Mouse (Mus musculus): Measurements from ENCODE around the gene Zkscan16. TPM values are rescaled to one million over a fixed set of nuclear protein-coding genes. Genes with fewer than 3 reads are reported as not detected.
A peak's percentile ranks its signal among the peaks of the same experiment; 100 is the strongest.

Zkscan16 gene
- 0.73 and 0.99 TPM in 2 replicates for polyA plus RNA-seq (2015; fragmentation: Nextera tagmentation; extraction: Ambion mirVana)

GRCm38 (mm10) chr4:58943420-58944205, at the start of gene Zkscan16:
Gene Zkscan16, plus strand, starts transcription at chr4:58943628.
- Histone ChIP-seq H3K27ac (replicated peaks) (peak within 1 kb of the TSS; percentile 47), H3K27me3 (no peaks in the 10 kb centered on the region), H3K4me1 (peaks cover 10% of the 10 kb centered on the region), H3K4me3 (peak within 1 kb of the TSS; percentile 59), H3K36me3 (no peaks in the 10 kb centered on the region), H3K9me3 (no peaks in the 10 kb centered on the region), H3K9ac (replicated peaks) (peak within 1 kb of the TSS; percentile 63), H3K4me2 (replicated peaks) (peak within 1 kb of the TSS; percentile 63)
- WGBS = 1% methylated on average over 50 of the region's 50 CpGs
- peak; percentile 94 for ATAC-seq (replicated peaks)

GRCm38 (mm10) chr4:58894399-58894798, 49.0 kb upstream of the Zkscan16 start:
- 88% methylated on average over 7 of the region's 7 CpGs for WGBS
- H3K27me3 ChIP-seq = no peaks in the 10 kb centered on the region
- no peak overlapping the region for H3K9ac ChIP-seq (replicated peaks)
- no peak; the same call in 1 of the 2 replicates for ATAC-seq (replicated peaks)
- H3K4me3 ChIP-seq = no peak overlapping the region
- H3K4me2 ChIP-seq (replicated peaks) = no peak overlapping the region
- H3K36me3 ChIP-seq = no peaks in the 10 kb centered on the region
- 0 out of 2 replicates have a peak, but pooled peaks cover 2% of the 10 kb centered on the region for H3K4me1 ChIP-seq
- no peaks in the 10 kb centered on the region for H3K9me3 ChIP-seq
- no peak overlapping the region for H3K27ac ChIP-seq (replicated peaks)

GRCm38 (mm10) chr4:58897436-58897835, 46.0 kb upstream of the Zkscan16 start:
- no peaks in the 10 kb centered on the region for H3K36me3 ChIP-seq
- H3K9ac ChIP-seq (replicated peaks) = no peak overlapping the region
- no peak overlapping the region for H3K4me2 ChIP-seq (replicated peaks)
- H3K9me3 ChIP-seq = no peaks in the 10 kb centered on the region
- H3K27me3 ChIP-seq = no peaks in the 10 kb centered on the region
- ATAC-seq (replicated peaks) = no peak
- 0 out of 2 replicates have a peak, but pooled peaks cover 2% of the 10 kb centered on the region for H3K4me1 ChIP-seq
- WGBS = 77% methylated on average over 4 of the region's 4 CpGs
- no peak overlapping the region for H3K27ac ChIP-seq (replicated peaks)
- no peak overlapping the region for H3K4me3 ChIP-seq

GRCm38 (mm10) chr4:58898318-58898717, 45.1 kb upstream of the Zkscan16 start:
- H3K4me3 ChIP-seq = no peak overlapping the region
- no peak overlapping the region for H3K4me2 ChIP-seq (replicated peaks)
- H3K36me3 ChIP-seq = no peaks in the 10 kb centered on the region
- ATAC-seq (replicated peaks) = no peak
- no peaks in the 10 kb centered on the region for H3K27me3 ChIP-seq
- H3K27ac ChIP-seq (replicated peaks) = no peak overlapping the region
- H3K9ac ChIP-seq (replicated peaks) = no peak overlapping the region
- H3K4me1 ChIP-seq = peaks cover 9% of the 10 kb centered on the region; the same call in 1 of the 2 replicates
- H3K9me3 ChIP-seq = no peaks in the 10 kb centered on the region

DNA sequence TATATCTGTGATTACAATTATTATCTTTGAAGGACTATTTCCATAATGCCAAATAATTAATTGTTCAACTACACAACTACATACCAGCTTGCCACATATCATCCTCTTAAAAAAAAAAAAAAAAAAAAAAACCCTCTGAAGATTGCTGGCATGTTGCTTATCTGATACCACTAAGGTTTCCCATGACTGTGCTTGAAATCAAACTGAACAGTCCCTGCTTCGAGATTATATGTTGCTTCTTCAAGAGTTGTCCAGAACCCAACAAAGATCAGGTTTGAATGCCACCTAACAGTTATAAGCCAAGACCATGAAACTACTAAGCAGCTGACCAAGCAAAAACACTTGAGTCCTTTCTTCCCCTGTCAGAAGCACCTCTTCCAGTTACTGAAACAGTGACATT, 36.0 kb upstream of the Zkscan16 start:
- Histone ChIP-seq H3K27me3 (no peaks in the 10 kb centered on the region), H3K9me3 (no peaks in the 10 kb centered on the region), H3K4me1 (peaks cover 17% of the 10 kb centered on the region), H3K4me3 (no peak overlapping the region), H3K36me3 (no peaks in the 10 kb centered on the region), H3K4me2 (replicated peaks) (no peak overlapping the region), H3K9ac (replicated peaks) (no peak overlapping the region), H3K27ac (replicated peaks) (no peak overlapping the region)
- WGBS = 96% methylated on average over 1 of the region's 1 CpGs
- ATAC-seq (replicated peaks) = no peak

DNA sequence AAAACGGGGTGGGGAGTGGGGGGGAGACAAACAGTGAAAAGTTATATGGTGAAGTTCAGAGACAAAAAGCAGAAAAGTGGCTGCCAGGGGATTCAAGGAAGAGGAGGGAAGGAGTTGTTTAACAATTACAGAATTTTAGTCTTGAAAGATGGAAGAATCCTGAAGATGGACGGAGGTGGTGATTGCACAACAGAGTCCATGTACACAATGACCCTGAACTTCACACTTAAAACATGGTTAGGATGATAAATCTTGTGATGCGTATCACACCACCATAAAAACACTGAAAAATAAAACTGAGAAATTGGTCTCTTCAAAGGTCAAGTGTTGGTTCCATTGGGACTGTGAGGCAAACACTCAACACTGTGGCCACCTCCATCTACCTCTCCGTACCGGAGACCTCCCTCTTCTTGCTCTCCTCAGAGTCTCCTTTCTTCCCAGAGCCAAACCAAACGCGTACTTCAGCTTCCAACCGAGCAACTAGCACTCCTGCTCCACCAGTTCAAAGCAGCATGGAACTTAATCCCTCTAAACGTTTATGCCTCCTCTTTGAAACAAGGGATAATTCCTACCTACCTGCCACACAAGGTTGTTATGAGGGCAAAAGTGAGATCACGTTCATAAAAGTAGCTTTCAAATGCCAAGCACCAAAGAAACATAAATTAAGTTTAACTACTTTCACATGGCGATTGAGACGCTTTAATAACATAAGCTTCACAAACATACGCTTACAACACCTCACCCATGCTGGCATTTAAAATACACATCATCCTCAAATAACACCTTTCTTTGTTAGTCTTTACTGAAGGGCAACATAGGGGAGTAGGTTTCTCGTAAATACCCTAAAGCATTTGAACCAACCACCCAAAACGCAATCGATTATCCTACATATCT, 33.0 kb upstream of the Zkscan16 start:
- Histone ChIP-seq H3K27ac (replicated peaks) (peak overlapping the region; percentile 96; the same call in 1 of the 2 replicates), H3K36me3 (no peaks in the 10 kb centered on the region), H3K9ac (replicated peaks) (peak overlapping the region; percentile 81), H3K9me3 (no peaks in the 10 kb centered on the region), H3K27me3 (no peaks in the 10 kb centered on the region), H3K4me1 (peaks cover 15% of the 10 kb centered on the region), H3K4me2 (replicated peaks) (peak overlapping the region; percentile 75), H3K4me3 (peak overlapping the region; percentile 59)
- whole genome bisulfite sequencing = 31% methylated on average over 16 of the region's 16 CpGs
- no peak; the same call in 1 of the 2 replicates for ATAC-seq (replicated peaks)

DNA sequence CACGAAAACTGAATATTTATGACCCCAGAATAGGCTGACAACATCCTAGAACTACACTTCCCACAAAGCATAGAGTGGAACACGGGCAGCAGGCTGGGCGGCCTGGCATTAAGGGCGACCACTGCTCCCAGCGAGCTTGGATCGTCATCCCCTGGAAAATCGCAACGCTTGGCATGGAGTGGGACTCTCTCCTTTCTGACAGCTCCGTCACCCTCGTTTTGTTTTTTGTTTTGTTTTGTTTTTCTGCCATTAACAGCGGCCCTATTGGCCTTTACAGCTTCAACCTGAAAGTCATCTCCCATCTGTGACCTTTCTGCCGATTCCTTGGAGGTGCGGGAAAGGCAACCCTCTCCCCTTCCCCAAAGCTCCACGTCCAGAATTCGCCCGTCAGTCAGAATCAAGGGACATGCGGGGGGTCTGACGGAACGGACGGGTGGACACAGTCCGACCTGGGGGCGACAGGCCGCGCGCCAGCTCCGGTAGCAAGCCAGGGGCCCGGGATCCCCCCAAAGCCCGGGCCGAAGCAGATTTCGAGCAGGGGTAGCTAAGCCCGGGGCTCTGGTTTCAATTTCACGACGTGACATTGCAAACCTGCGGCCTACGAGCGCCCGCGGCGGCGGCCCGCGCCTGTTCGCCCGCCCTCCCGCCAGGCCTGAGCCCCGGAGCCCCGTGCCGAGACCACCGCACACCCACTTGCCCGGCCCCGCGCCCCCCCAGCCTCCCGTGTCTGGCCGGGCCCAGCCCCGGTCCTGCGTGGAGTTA, 32.2 kb upstream of the Zkscan16 start:
- WGBS = under 1% methylated on average over 55 of the region's 56 CpGs
- H3K27me3 ChIP-seq = no peaks in the 10 kb centered on the region
- H3K4me3 ChIP-seq = peak overlapping the region; percentile 59
- no peaks in the 10 kb centered on the region for H3K9me3 ChIP-seq
- H3K4me2 ChIP-seq (replicated peaks) = peak overlapping the region; percentile 75
- peak overlapping the region; percentile 81 for H3K9ac ChIP-seq (replicated peaks)
- peaks cover 15% of the 10 kb centered on the region for H3K4me1 ChIP-seq
- H3K27ac ChIP-seq (replicated peaks) = peak overlapping the region; percentile 96
- H3K36me3 ChIP-seq = no peaks in the 10 kb centered on the region
- peak; percentile 73 for ATAC-seq (replicated peaks)

DNA sequence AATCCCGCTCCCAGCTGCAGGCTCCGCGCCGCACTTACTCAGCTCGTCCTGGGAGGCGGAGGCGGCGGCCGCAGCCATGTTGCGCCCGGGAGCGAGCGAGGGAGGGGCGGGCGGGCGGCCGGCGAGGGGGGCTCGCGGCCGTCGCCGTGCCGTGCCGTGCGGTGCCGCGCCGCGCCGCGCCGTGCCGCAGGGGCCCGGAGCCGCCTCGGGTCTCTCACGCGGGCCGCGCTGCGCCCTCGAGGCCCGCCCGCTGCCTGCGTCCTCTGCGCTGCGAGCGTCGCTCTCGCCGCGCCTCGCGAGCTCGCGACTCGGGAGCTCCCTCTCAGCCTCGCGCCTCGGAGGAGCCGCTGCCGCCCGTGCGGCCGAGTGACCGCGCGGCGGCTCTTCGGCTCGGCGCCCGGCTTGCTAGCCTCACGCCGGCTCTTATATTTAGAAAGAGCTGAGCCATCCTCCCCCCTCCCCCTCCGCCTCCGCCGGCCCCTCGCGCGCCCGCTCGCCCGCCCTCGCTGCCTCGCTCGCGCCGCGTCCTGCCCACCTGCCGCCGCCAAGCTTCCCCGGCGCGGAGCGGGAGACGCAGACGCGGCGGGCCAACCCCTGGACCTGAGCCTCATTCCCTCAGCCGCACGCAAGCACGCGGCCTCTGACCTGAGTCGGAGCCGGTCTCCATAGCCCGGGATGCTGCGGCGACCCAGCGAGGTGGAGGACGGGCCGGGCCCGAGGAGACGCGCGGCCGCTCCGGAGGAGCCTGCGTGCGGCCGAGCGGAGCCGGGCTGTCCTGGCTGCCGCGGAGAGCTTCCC, 31.4 kb upstream of the Zkscan16 start:
- no peaks in the 10 kb centered on the region for H3K9me3 ChIP-seq
- H3K4me3 ChIP-seq = peak overlapping the region; percentile 59
- under 1% methylated on average over 121 of the region's 126 CpGs for WGBS

GRCm38 (mm10) chr4:58912629-58913335, 30.6 kb upstream of the Zkscan16 start, which contains the start of gene Ecpas:
Gene Ecpas, minus strand, starts transcription at chr4:58912749.
- H3K4me2 ChIP-seq (replicated peaks) = peak within 1 kb of the TSS; percentile 75
- peak; percentile 69 for ATAC-seq (replicated peaks)

More for the DNA sequence above, 31.4 kb upstream of the Zkscan16 start:
- ATAC-seq (replicated peaks) = peak; percentile 85
- Histone ChIP-seq H3K9ac (replicated peaks) (peak overlapping the region; percentile 81), H3K4me1 (peaks cover 15% of the 10 kb centered on the region), H3K27me3 (no peaks in the 10 kb centered on the region), H3K4me2 (replicated peaks) (peak overlapping the region; percentile 75), H3K27ac (replicated peaks) (peak overlapping the region; percentile 96), H3K36me3 (no peaks in the 10 kb centered on the region)

GRCm38 (mm10) chr4:58913336-58914026, 29.9 kb upstream of the Zkscan16 start:
- H3K27me3 ChIP-seq = no peaks in the 10 kb centered on the region
- no peak overlapping the region for H3K27ac ChIP-seq (replicated peaks)
- H3K9me3 ChIP-seq = no peaks in the 10 kb centered on the region
- no peak for ATAC-seq (replicated peaks)
- peaks cover 15% of the 10 kb centered on the region for H3K4me1 ChIP-seq
- H3K9ac ChIP-seq (replicated peaks) = peak overlapping the region; percentile 81; the same call in 1 of the 2 replicates
- peak overlapping the region; percentile 75 for H3K4me2 ChIP-seq (replicated peaks)
- H3K36me3 ChIP-seq = no peaks in the 10 kb centered on the region
- peak overlapping the region; percentile 59; the same call in 1 of the 2 replicates for H3K4me3 ChIP-seq
- 32% methylated on average over 3 of the region's 3 CpGs for WGBS

More at GRCm38 (mm10) chr4:58912629-58913335, 30.6 kb upstream of the Zkscan16 start, which contains the start of gene Ecpas:
- H3K36me3 ChIP-seq = no peaks in the 10 kb centered on the region
- WGBS = 2% methylated on average over 43 of the region's 43 CpGs
- peak within 1 kb of the TSS; percentile 96 for H3K27ac ChIP-seq (replicated peaks)
- no peaks in the 10 kb centered on the region for H3K9me3 ChIP-seq
- H3K27me3 ChIP-seq = no peaks in the 10 kb centered on the region
- peak within 1 kb of the TSS; percentile 81 for H3K9ac ChIP-seq (replicated peaks)
- peaks cover 15% of the 10 kb centered on the region for H3K4me1 ChIP-seq
- peak within 1 kb of the TSS; percentile 59 for H3K4me3 ChIP-seq

All from forebrain, embryonic 15.5 days (tissue).